Mouse (Mus musculus): ENCODE results near the gene Svop. TPM values are rescaled to one million over a fixed set of nuclear protein-coding genes. Genes with fewer than 3 reads are reported as not detected.

Gene Svop
- total and polyA plus RNA-seq, 3 experiments, result not detected

- TF ChIP-seq MEF2A (IDR thresholded peaks at IDR 0.05; ENCODE audit: extremely low read depth, insufficient replicate concordance, low read depth, low read length, poor library complexity, severe bottlenecking), result no peak
- peak; percentile 79 for TF ChIP-seq CHD2 (IDR thresholded peaks at IDR 0.05; ENCODE audit: low read length)
- no peak for TF ChIP-seq ZMIZ1 (IDR thresholded peaks at IDR 0.05; ENCODE audit: low read depth, low read length)
- TF ChIP-seq ZNF384 (IDR thresholded peaks at IDR 0.05; ENCODE audit: low read depth, low read length), result no peak
- no peak for TF ChIP-seq ELF1 (IDR thresholded peaks at IDR 0.05; ENCODE audit: low read depth, low read length)
- no peak; the same call in 1 of the 2 replicates for TF ChIP-seq MYC (IDR thresholded peaks at IDR 0.05; ENCODE audit: low read depth, low read length)
- TF ChIP-seq KAT2A (conservative IDR thresholded peaks at IDR 0.05; ENCODE audit: low read depth, low read length), result no peak
- peak; percentile 97 for TF ChIP-seq MAX (IDR thresholded peaks at IDR 0.05; ENCODE audit: low read length)
Observed at GRCm38 (mm10) chr5:114130698-114131520, 39.5 kb upstream of the Svop start (continued).

- peaks cover 0 to 22% of the 10 kb centered on the region in 2 experiments; a peak in 2 of 4 replicates for H3K36me3 ChIP-seq (ENCODE audit: control insufficient read depth in 1 of 2, insufficient read depth in 2 of 2, low read length in 2 of 2)
- peak within 1 kb of the TSS; percentile 73 to 75 for H3K4me3 ChIP-seq (ENCODE audit: control insufficient read depth in 1 of 2, insufficient read depth in 1 of 2, low read depth in 2 of 2, low read length in 2 of 2)
- no peaks in the 10 kb centered on the region for H3K9me3 ChIP-seq (replicated peaks; ENCODE audit: insufficient read depth, low read length)
- peak; percentile 68 for DNase-seq (ENCODE audit: low read depth, low spot score)
- peaks cover 8 to 32% of the 10 kb centered on the region in 2 experiments for H3K4me1 ChIP-seq (ENCODE audit: control insufficient read depth in 1 of 2, insufficient read depth in 2 of 2, low read length in 2 of 2)
- H3K79me2 ChIP-seq (ENCODE audit: control insufficient read depth, insufficient read depth, low read length, poor library complexity), result peaks cover 3% of the 10 kb centered on the region; the same call in 1 of the 2 replicates
- TF ChIP-seq TAL1 (IDR thresholded peaks at IDR 0.05; ENCODE audit: low read length) (no peak), KAT2A (conservative IDR thresholded peaks at IDR 0.05; ENCODE audit: low read depth, low read length) (no peak), MYC (IDR thresholded peaks at IDR 0.05; ENCODE audit: low read depth, low read length) (peak; percentile 1; the same call in 1 of the 2 replicates), MXI1 (IDR thresholded peaks at IDR 0.05; ENCODE audit: low read depth, low read length) (no peak), JUND (IDR thresholded peaks at IDR 0.05; ENCODE audit: low read depth, low read length) (no peak), MAZ (IDR thresholded peaks at IDR 0.05; ENCODE audit: low read depth, low read length) (no peak), ELF1 (IDR thresholded peaks at IDR 0.05; ENCODE audit: low read depth, low read length) (no peak), HCFC1 (IDR thresholded peaks at IDR 0.05; ENCODE audit: low read depth, low read length) (no peak), RAD21 (IDR thresholded peaks at IDR 0.05; ENCODE audit: low read depth, low read length) (no peak), SIN3A (IDR thresholded peaks at IDR 0.05; ENCODE audit: low read length) (no peak), NRF1 (IDR thresholded peaks at IDR 0.05; ENCODE audit: insufficient read depth, low read depth, low read length, poor library complexity, severe bottlenecking) (peak; percentile 75), GABPA (IDR thresholded peaks at IDR 0.05; ENCODE audit: low read depth, low read length) (no peak)
- H3K27ac ChIP-seq (ENCODE audit: control insufficient read depth, low read depth, low read length), result peak within 1 kb of the TSS; percentile 58
- H3K27me3 ChIP-seq (ENCODE audit: control insufficient read depth in 1 of 2, insufficient read depth in 2 of 2, low read length in 2 of 2), result no peaks in the 10 kb centered on the region
- H3K9ac ChIP-seq (ENCODE audit: control insufficient read depth, low read depth, low read length, poor library complexity, severe bottlenecking), result peak within 1 kb of the TSS; percentile 84
Observed at GRCm38 (mm10) chr5:114130211-114130605, 38.8 kb upstream of the Svop start, which contains the start of gene Ung. Gene Ung, plus strand, starts transcription at chr5:114130386.
